Mouse (Mus musculus): Measurements from ENCODE around the gene Zcchc4.

DNA sequence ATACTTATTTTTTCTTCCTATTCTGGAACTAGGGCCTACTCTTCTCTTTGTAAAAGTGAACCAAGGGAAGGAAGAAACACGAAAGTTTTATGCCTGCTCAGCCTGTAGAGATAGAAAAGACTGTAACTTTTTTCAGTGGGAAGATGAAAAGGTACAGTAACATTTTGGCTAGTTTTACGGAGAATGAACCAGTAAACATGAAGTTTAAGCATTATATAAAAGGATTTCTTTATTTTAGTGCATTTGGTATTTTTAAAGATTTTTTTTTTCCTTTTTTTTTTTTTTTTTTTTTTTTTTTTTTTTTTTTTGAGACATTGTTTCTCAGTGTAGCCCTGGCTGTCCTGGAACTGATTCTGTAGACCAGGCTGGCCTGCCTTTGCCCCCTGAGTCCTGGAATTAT is 8.7 kb downstream of the Zcchc4 start:
- TF ChIP-seq CTCF (IDR thresholded peaks at IDR 0.05; ENCODE audit: insufficient read depth, low read depth, low read length): no peak
- TF ChIP-seq POLR2A (IDR thresholded peaks at IDR 0.05; ENCODE audit: insufficient read depth, low read depth, low read length): no peak
